Mouse (Mus musculus) kidney, embryonic 14.5 days (tissue): ENCODE measurements around the gene Tmem266. TPM values are rescaled to one million over a fixed set of nuclear protein-coding genes. Genes with fewer than 3 reads are reported as not detected.

ENCODE experiments used
- ATAC-seq: fragments of 200-750 bp; cut with Nextera tagmentation; 2 replicates; pipeline ENCODE4 v1.8.0; 2017; ENCODE audit warnings: moderate number of reproducible peaks, mild to moderate bottlenecking, moderate TSS enrichment, moderate library complexity; ENCODE audit not compliant: low FRiP score, low TSS enrichment
- H3K27ac ChIP-seq: fragments of 300-500 bp; sonication (generic); 2 replicates; pipeline ENCODE4 v1.5.1; 2014; ENCODE audit warnings: low read depth, mild to moderate bottlenecking, low read length, moderate library complexity, mixed read lengths
- H3K27me3 ChIP-seq: fragments of 300-500 bp; sonication (generic); 2 replicates; pipeline ENCODE4 v1.6.1; 2014; ENCODE audit warnings: mild to moderate bottlenecking, low read length; ENCODE audit not compliant: control insufficient read depth, insufficient read depth
- H3K36me3 ChIP-seq: fragments of 300-500 bp; sonication (generic); 2 replicates; pipeline ENCODE4 v1.6.1; 2014; ENCODE audit warnings: low read length, mixed read lengths; ENCODE audit not compliant: control insufficient read depth, insufficient read depth
- H3K4me1 ChIP-seq: fragments of 300-500 bp; sonication (generic); 2 replicates; pipeline ENCODE4 v1.6.1; 2014; ENCODE audit warnings: low read length, mixed read lengths; ENCODE audit not compliant: control insufficient read depth, insufficient read depth
- H3K4me2 ChIP-seq: fragments of 300-500 bp; sonication (generic); replicated peaks from 2 replicates; pipeline ENCODE4 v1.6.1; 2014; ENCODE audit warnings: low read depth, mild to moderate bottlenecking, low read length
- H3K4me3 ChIP-seq: fragments of 300-500 bp; sonication (generic); 2 replicates; pipeline ENCODE4 v1.5.1; 2014; ENCODE audit warnings: mild to moderate bottlenecking, low read length
- H3K9ac ChIP-seq: fragments of 300-500 bp; sonication (generic); 2 replicates; pipeline ENCODE4 v1.6.1; 2014; ENCODE audit warnings: low read depth, mild to moderate bottlenecking, low read length, moderate library complexity
- H3K9me3 ChIP-seq: fragments of 300-500 bp; sonication (generic); 2 replicates; pipeline ENCODE4 v1.6.1; 2016; ENCODE audit warnings: low read length; ENCODE audit not compliant: control insufficient read depth
- WGBS: fragments of 180-500 bp; shearing (Covaris S2); extraction: QIAGEN DNeasy Blood & Tissue Kit; methylation state at CpG from one replicate; pipeline ENCODE4 v1.1.7; 2014; 5-methylcytosine and 5-hydroxymethylcytosine counted together
- polyA plus RNA-seq: library from polyadenylated mRNA; unstranded; fragments of >200 nt; fragmentation: Nextera tagmentation; extraction: Ambion mirVana; gene quantifications from 2 replicates; pipeline ENCODE4 v1.2.1, GENCODE M21; 2014

Tmem266 gene
- polyA plus RNA-seq, 1 experiment from 2014 or later, result 0.09 TPM

GRCm38 (mm10) chr9:55377603-55378250 lies 51.0 kb downstream of the Tmem266 start:
- H3K9ac ChIP-seq, result no peak overlapping the region
- ATAC-seq, result no peak
- 86% methylated on average over 10 of the region's 10 CpGs for WGBS
- no peaks in the 10 kb centered on the region for H3K4me1 ChIP-seq
- H3K27ac ChIP-seq, result no peak overlapping the region
- no peak overlapping the region for H3K4me2 ChIP-seq
- no peaks in the 10 kb centered on the region for H3K36me3 ChIP-seq
- H3K4me3 ChIP-seq, result no peak overlapping the region
- H3K27me3 ChIP-seq, result 0 out of 2 replicates have a peak, but pooled peaks cover 2% of the 10 kb centered on the region
- no peaks in the 10 kb centered on the region for H3K9me3 ChIP-seq

DNA sequence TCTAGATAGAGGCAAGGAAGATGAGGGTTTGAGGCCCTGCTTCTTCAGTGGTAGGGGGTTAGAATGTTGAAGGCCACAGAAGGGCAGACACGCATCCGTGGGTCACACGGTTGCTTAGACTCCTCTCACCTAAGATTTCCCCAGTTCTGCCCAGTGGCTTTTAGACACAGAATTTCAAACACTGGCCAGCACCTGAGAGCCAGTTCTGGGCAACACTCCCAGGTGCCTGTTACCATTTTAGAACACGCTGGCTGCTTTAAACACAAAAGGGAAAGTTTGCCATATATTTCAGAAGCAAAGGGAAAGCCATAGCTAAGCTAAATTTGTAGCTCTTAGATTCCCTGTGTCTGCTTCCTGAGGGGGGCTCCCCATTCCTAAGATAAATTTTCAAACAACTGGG lies 54.7 kb downstream of the Tmem266 start:
- Histone ChIP-seq H3K27me3 (peaks cover 4% of the 10 kb centered on the region; the same call in 1 of the 2 replicates), H3K4me2 (no peak overlapping the region), H3K27ac (no peak overlapping the region), H3K4me1 (no peaks in the 10 kb centered on the region), H3K36me3 (no peaks in the 10 kb centered on the region), H3K9me3 (no peaks in the 10 kb centered on the region), H3K4me3 (no peak overlapping the region), H3K9ac (no peak overlapping the region)
- no peak for ATAC-seq
- 88% methylated on average over 4 of the region's 4 CpGs for WGBS

GRCm38 (mm10) chr9:55382441-55382840 lies 55.7 kb downstream of the Tmem266 start:
- ATAC-seq, result no peak
- Histone ChIP-seq H3K27me3 (peaks cover 4% of the 10 kb centered on the region; the same call in 1 of the 2 replicates), H3K9ac (no peak overlapping the region), H3K9me3 (no peaks in the 10 kb centered on the region), H3K27ac (no peak overlapping the region), H3K36me3 (no peaks in the 10 kb centered on the region), H3K4me1 (no peaks in the 10 kb centered on the region), H3K4me2 (no peak overlapping the region), H3K4me3 (no peak overlapping the region)
- WGBS, result 38% methylated on average over 5 of the region's 5 CpGs

DNA sequence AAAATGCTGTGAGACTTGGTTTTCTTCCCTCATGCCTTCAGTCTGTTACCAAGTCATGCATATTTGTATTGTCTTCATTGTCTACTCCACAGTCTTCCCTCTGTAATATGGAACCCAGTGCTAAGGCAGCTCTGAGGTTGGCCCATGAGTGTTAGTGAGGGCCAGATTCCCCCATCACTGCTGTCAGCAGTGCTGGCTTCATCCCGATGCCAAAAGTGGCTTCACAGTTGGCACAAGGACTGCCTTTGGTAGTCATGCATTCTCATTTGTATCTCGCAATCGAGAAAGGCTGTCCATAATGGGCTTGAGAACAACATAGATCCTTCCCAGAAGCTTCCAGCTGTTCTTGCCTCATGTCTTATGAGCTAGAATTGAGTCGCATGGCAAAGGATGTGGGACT lies 59.4 kb downstream of the Tmem266 start:
- WGBS, result 95% methylated on average over 4 of the region's 4 CpGs
- Histone ChIP-seq H3K9me3 (no peaks in the 10 kb centered on the region), H3K36me3 (no peaks in the 10 kb centered on the region), H3K9ac (no peak overlapping the region), H3K4me1 (no peaks in the 10 kb centered on the region), H3K4me2 (no peak overlapping the region), H3K4me3 (no peak overlapping the region), H3K27me3 (peaks cover 2% of the 10 kb centered on the region; the same call in 1 of the 2 replicates), H3K27ac (no peak overlapping the region)
- ATAC-seq, result no peak

GRCm38 (mm10) chr9:55387862-55388505 lies 61.3 kb downstream of the Tmem266 start:
- no peaks in the 10 kb centered on the region for H3K36me3 ChIP-seq
- H3K9me3 ChIP-seq, result no peaks in the 10 kb centered on the region
- no peak overlapping the region for H3K9ac ChIP-seq
- no peaks in the 10 kb centered on the region for H3K4me1 ChIP-seq
- 73% methylated on average over 14 of the region's 14 CpGs for WGBS
- no peak overlapping the region for H3K4me3 ChIP-seq
- H3K4me2 ChIP-seq, result no peak overlapping the region
- peaks cover 6% of the 10 kb centered on the region; the same call in 1 of the 2 replicates for H3K27me3 ChIP-seq
- no peak for ATAC-seq
- no peak overlapping the region for H3K27ac ChIP-seq

- no peaks in the 10 kb centered on the region for H3K36me3 ChIP-seq
- H3K4me2 ChIP-seq, result no peak overlapping the region
- no peak overlapping the region for H3K4me3 ChIP-seq
- no peaks in the 10 kb centered on the region for H3K4me1 ChIP-seq
- H3K27me3 ChIP-seq, result peaks cover 16% of the 10 kb centered on the region
- WGBS, result 26% methylated on average over 17 of the region's 17 CpGs
- H3K27ac ChIP-seq, result no peak overlapping the region
- ATAC-seq, result peak; percentile 15; the same call in 1 of the 2 replicates
- no peak overlapping the region for H3K9ac ChIP-seq
- H3K9me3 ChIP-seq, result no peaks in the 10 kb centered on the region
Measured at GRCm38 (mm10) chr9:55391909-55392658, 65.4 kb downstream of the Tmem266 start.

- no peak overlapping the region for H3K4me2 ChIP-seq
- no peak for ATAC-seq
- peaks cover 16% of the 10 kb centered on the region for H3K27me3 ChIP-seq
- H3K9ac ChIP-seq, result no peak overlapping the region
- H3K4me3 ChIP-seq, result no peak overlapping the region
- H3K36me3 ChIP-seq, result no peaks in the 10 kb centered on the region
- 73% methylated on average over 1 of the region's 1 CpGs for WGBS
- no peaks in the 10 kb centered on the region for H3K4me1 ChIP-seq
- H3K9me3 ChIP-seq, result no peaks in the 10 kb centered on the region
- no peak overlapping the region for H3K27ac ChIP-seq
Measured at GRCm38 (mm10) chr9:55395650-55396049, 68.9 kb downstream of the Tmem266 start.

DNA sequence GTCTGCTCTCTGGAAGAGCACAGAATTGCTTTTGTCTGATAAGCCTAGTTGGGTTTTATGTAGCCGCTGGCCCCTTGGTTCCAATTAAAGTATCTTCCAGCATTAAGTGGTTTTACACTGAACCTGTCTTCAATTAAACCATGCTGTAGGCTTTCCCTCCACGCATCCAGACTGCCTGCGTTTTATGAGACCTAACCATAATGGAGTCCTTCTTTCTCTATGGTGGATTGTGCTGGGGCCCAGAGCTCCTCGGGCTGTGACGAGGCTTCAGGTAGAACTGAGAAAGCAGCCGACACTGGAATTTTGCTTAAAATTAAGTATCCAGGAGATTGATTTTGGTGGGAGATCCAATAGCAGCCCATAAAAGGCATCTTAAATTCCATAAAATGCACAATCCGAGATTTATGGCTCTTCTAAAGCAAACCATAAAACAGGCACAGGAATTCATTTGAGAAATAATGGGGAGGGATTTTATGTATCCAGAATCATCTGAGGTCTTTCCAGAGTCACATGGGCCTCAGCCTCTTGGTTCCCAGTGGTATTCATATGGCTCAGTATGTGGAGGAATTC lies 72.4 kb downstream of the Tmem266 start:
- H3K9ac ChIP-seq, result no peak overlapping the region
- peaks cover 13% of the 10 kb centered on the region for H3K4me1 ChIP-seq
- no peaks in the 10 kb centered on the region for H3K9me3 ChIP-seq
- WGBS, result 76% methylated on average over 7 of the region's 7 CpGs
- ATAC-seq, result no peak
- H3K27ac ChIP-seq, result no peak overlapping the region
- no peaks in the 10 kb centered on the region for H3K36me3 ChIP-seq
- H3K4me2 ChIP-seq, result no peak overlapping the region
- H3K27me3 ChIP-seq, result peaks cover 7% of the 10 kb centered on the region
- H3K4me3 ChIP-seq, result no peak overlapping the region
